Comparison of ENCODE assay signal across 14 mouse cellular contexts in genomic region chr2:33713580-33714260, GRCm38 (mm10).
DNase-seq lines count a peak whose midpoint lies in the region; ATAC-seq and TF ChIP-seq lines count a peak whose summit lies in the region.
"Had no signal": no experiment of that assay in that cellular context is flagged by ENCODE, and none has a peak within 500 bp of the region (broad histone marks: within the 10 kb centered on the region; RNA-seq: fewer than 3 reads in every experiment).

No protein-coding gene starts in this region.

- no peak overlapping the region for H3K27ac ChIP-seq in kidney, postnatal 0 days
- H3K27ac ChIP-seq in forebrain, embryonic 16.5 days (ENCODE audit: low read length) = no peak overlapping the region
- peak overlapping the region; percentile 84 for H3K27ac ChIP-seq in limb, embryonic 13.5 days
- H3K27ac ChIP-seq: heart, adult 2 months; liver, embryonic 14.5 days had no signal

- ATAC-seq in kidney, postnatal 0 days (replicated peaks; ENCODE audit: low FRiP score, low read depth) = no peak
- peak; percentile 58; the same call in 1 of the 2 replicates for ATAC-seq in forebrain, embryonic 16.5 days
- ATAC-seq in limb, embryonic 13.5 days (ENCODE audit: low FRiP score, low read depth) = no peak
- no peak for ATAC-seq in granulocyte monocyte progenitor cell, adult 5-6 weeks (replicated peaks; ENCODE audit: poor library complexity, severe bottlenecking)
- ATAC-seq in frontal cortex, adult (ENCODE audit: low TSS enrichment) = no peak
- ATAC-seq: CD4-positive, CD25-positive, alpha-beta regulatory T cell, adult 4 months had no signal

- H3K9me3 ChIP-seq in kidney, postnatal 0 days (replicated peaks; ENCODE audit: low read length) = no peaks in the 10 kb centered on the region
- no peaks in the 10 kb centered on the region for H3K9me3 ChIP-seq in forebrain, embryonic 16.5 days (ENCODE audit: control insufficient read depth, low read length)
- no peaks in the 10 kb centered on the region for H3K9me3 ChIP-seq in limb, embryonic 13.5 days

- no peak overlapping the region for H3K4me3 ChIP-seq in kidney, postnatal 0 days (replicated peaks; ENCODE audit: low read depth, low read length)
- H3K4me3 ChIP-seq in forebrain, embryonic 16.5 days (replicated peaks; ENCODE audit: low read length) = no peak overlapping the region
- H3K4me3 ChIP-seq in limb, embryonic 13.5 days = peak overlapping the region; percentile 30
- H3K4me3 ChIP-seq: heart, adult 2 months had no signal

- H3K27me3 ChIP-seq in kidney, postnatal 0 days (ENCODE audit: insufficient read depth, low read length) = peaks cover 25% of the 10 kb centered on the region
- peaks cover 11% of the 10 kb centered on the region for H3K27me3 ChIP-seq in forebrain, embryonic 16.5 days (replicated peaks; ENCODE audit: control insufficient read depth, insufficient read depth, low read length)
- peaks cover 18% of the 10 kb centered on the region; the same call in 1 of the 2 replicates for H3K27me3 ChIP-seq in limb, embryonic 13.5 days

- WGBS in kidney, postnatal 0 days = 35% methylated on average over 12 of the region's 12 CpGs
- WGBS in forebrain, embryonic 16.5 days = 8% methylated on average over 12 of the region's 12 CpGs
- 21% methylated on average over 12 of the region's 12 CpGs for WGBS in limb, embryonic 13.5 days

- no peak for DNase-seq in kidney, postnatal 0 days (ENCODE audit: low spot score)
- DNase-seq in kidney, adult 9 months = no peak
- no peak for DNase-seq in spleen, postnatal 10 days (ENCODE audit: low spot score in 2 of 2)
- DNase-seq: cerebellum, postnatal 10 days; heart, adult 2 months; kidney, postnatal 36 days; right cerebral cortex, postnatal 25 days; thymus, postnatal 4 days had no signal

- no peak overlapping the region for H3K9ac ChIP-seq in kidney, postnatal 0 days (ENCODE audit: low read depth, low read length)
- H3K9ac ChIP-seq in forebrain, embryonic 16.5 days (replicated peaks; ENCODE audit: low read depth, low read length) = peak overlapping the region; percentile 29; the same call in 1 of the 2 replicates
- peak overlapping the region; percentile 66 for H3K9ac ChIP-seq in limb, embryonic 13.5 days
- H3K9ac ChIP-seq: liver, embryonic 14.5 days had no signal

- no peaks in the 10 kb centered on the region for H3K36me3 ChIP-seq in kidney, postnatal 0 days (ENCODE audit: insufficient read depth, low read length)
- H3K36me3 ChIP-seq in forebrain, embryonic 16.5 days (ENCODE audit: control insufficient read depth, insufficient read depth) = no peaks in the 10 kb centered on the region
- no peaks in the 10 kb centered on the region for H3K36me3 ChIP-seq in limb, embryonic 13.5 days

- 0 out of 2 replicates have a peak overlapping the region, but pooled peaks have one; percentile 6 for H3K4me2 ChIP-seq in kidney, postnatal 0 days (ENCODE audit: low read length)
- H3K4me2 ChIP-seq in forebrain, embryonic 16.5 days (ENCODE audit: low read length) = peak overlapping the region; percentile 31
- H3K4me2 ChIP-seq in limb, embryonic 13.5 days (replicated peaks) = peak overlapping the region; percentile 67

- peaks cover 5% of the 10 kb centered on the region; the same call in 1 of the 2 replicates for H3K4me1 ChIP-seq in kidney, postnatal 0 days (replicated peaks; ENCODE audit: insufficient read depth, low read length)
- peaks cover 26% of the 10 kb centered on the region for H3K4me1 ChIP-seq in forebrain, embryonic 16.5 days (replicated peaks; ENCODE audit: control insufficient read depth, insufficient read depth, low read length)
- H3K4me1 ChIP-seq in limb, embryonic 13.5 days = peaks cover 69% of the 10 kb centered on the region

- no peak for TF ChIP-seq CTCF in kidney, postnatal 0 days (IDR thresholded peaks at IDR 0.05; ENCODE audit: low read depth)

Comparison
In these comparisons a context has a peak if more than half of its experiments do, and no peak if none do; other contexts are left out.
1. H3K4me2 ChIP-seq: peak in every context shown above with its lines; median percentile 67 in limb, embryonic 13.5 days; 31 in forebrain, embryonic 16.5 days; 6 in kidney, postnatal 0 days.